17 mouse cellular contexts compared by ENCODE assay signal in the genomic region with DNA sequence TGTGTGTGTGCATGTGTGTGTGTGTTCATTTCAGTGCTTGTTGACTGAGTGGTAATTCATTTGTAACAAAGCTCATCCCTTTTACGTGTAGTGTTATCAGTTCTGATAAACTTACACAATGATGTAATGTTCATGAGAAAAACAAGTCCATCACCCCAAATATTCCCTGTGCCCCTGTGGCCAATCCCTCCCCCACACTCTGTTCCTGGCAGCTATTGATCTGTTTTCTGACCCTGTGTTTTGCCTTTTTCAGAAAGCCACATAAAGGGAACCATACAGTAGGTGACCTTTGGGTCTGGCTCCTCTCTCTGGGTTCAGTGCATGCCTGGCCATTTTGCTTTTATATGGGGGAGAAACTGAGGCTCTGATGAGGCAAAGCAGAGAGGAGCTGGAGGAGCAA.
"Had no signal": no experiment of that assay in that cellular context is flagged by ENCODE, and none has a peak within 500 bp of the region (broad histone marks: within the 10 kb centered on the region; RNA-seq: fewer than 3 reads in every experiment).

No protein-coding gene starts in this region.

- H3K4me3 ChIP-seq: midbrain, embryonic 12.5 days; myocyte; neural tube, embryonic 13.5 days; neural tube, embryonic 15.5 days had no signal

- H3K4me2 ChIP-seq: lung, embryonic 14.5 days; midbrain, embryonic 12.5 days; neural tube, embryonic 13.5 days; neural tube, embryonic 15.5 days had no signal

- H3K9me3 ChIP-seq: midbrain, embryonic 12.5 days; neural tube, embryonic 13.5 days; neural tube, embryonic 15.5 days had no signal

- H3K36me3 ChIP-seq: midbrain, embryonic 12.5 days; neural tube, embryonic 13.5 days; neural tube, embryonic 15.5 days had no signal

- ATAC-seq: midbrain, embryonic 16.5 days had no signal

- H3K27me3 ChIP-seq: midbrain, embryonic 12.5 days; neural tube, embryonic 13.5 days; neural tube, embryonic 15.5 days had no signal

- H3K9ac ChIP-seq: lung, embryonic 14.5 days; midbrain, embryonic 12.5 days; neural tube, embryonic 13.5 days; neural tube, embryonic 15.5 days had no signal

- DNase-seq: lung, adult 18-20 months; lung, embryonic 14.5 days; lung, postnatal 10 days; midbrain, embryonic 14.5 days; retina, postnatal 1 day; right cerebral cortex, adult 18-20 months; right cerebral cortex, postnatal 25 days; right cerebral cortex, postnatal 4 days; spleen, adult 18-20 months; thymus, adult 18-20 months; thymus, postnatal 14 days; thymus, postnatal 36 days had no signal

- H3K27ac ChIP-seq: midbrain, embryonic 12.5 days; neural tube, embryonic 13.5 days; neural tube, embryonic 15.5 days had no signal
